Mouse (Mus musculus) liver, embryonic 13.5 days (tissue): ENCODE results near the gene Nolc1. TPM values are rescaled to one million over a fixed set of nuclear protein-coding genes. Genes with fewer than 3 reads are reported as not detected.

Source experiments
- ATAC-seq: fragments of 200-750 bp; cut with Nextera tagmentation; 2 replicates; pipeline ENCODE4 v1.8.0; 2017; ENCODE audit warnings: low read depth, mild to moderate bottlenecking, moderate number of reproducible peaks, moderate library complexity
- DNase-seq: peaks from one replicate; pipeline ENCODE4 v3.0.0; 2022
- H3K27ac ChIP-seq: fragments of 300-500 bp; sonication (generic); 2 replicates; pipeline ENCODE4 v1.5.1; 2015; ENCODE audit warnings: moderate library complexity, mild to moderate bottlenecking, inconsistent platforms
- H3K27me3 ChIP-seq: fragments of 300-500 bp; sonication (generic); 2 replicates; pipeline ENCODE4 v1.6.1; 2015; ENCODE audit warnings: mild to moderate bottlenecking, inconsistent platforms
- H3K36me3 ChIP-seq: fragments of 300-500 bp; sonication (generic); 2 replicates; pipeline ENCODE4 v1.6.1; 2015; ENCODE audit warnings: mild to moderate bottlenecking, inconsistent platforms
- H3K4me1 ChIP-seq: fragments of 300-500 bp; sonication (generic); replicated peaks from 2 replicates; pipeline ENCODE4 v1.6.1; 2015; ENCODE audit warnings: inconsistent platforms
- H3K4me2 ChIP-seq: fragments of 300-500 bp; sonication (generic); 2 replicates; pipeline ENCODE4 v1.6.1; 2015; ENCODE audit warnings: inconsistent platforms, mild to moderate bottlenecking, moderate library complexity
- H3K4me3 ChIP-seq: fragments of 300-500 bp; sonication (generic); replicated peaks from 2 replicates; pipeline ENCODE4 v1.5.1; 2015; ENCODE audit warnings: mild to moderate bottlenecking, inconsistent platforms
- H3K9ac ChIP-seq: fragments of 300-500 bp; sonication (generic); 2 replicates; pipeline ENCODE4 v1.6.1; 2015; ENCODE audit warnings: mild to moderate bottlenecking, inconsistent platforms
- H3K9me3 ChIP-seq: fragments of 300-500 bp; sonication (generic); replicated peaks from 2 replicates; pipeline ENCODE4 v1.6.1; 2016; ENCODE audit warnings: inconsistent platforms
- WGBS: fragments of 180-500 bp; shearing (Covaris S2); methylation state at CpG from one replicate; pipeline ENCODE4 v1.1.7; 2015; ENCODE audit not compliant: insufficient replicate concordance; 5-methylcytosine and 5-hydroxymethylcytosine counted together
- polyA plus RNA-seq: library from polyadenylated mRNA; unstranded; fragments of >200 nt; fragmentation: Nextera tagmentation; extraction: Ambion mirVana; gene quantifications from 2 replicates; pipeline ENCODE4 v1.2.1, GENCODE M21; 2015

Gene Nolc1
- polyA plus RNA-seq, 1 experiment from 2014 or later: 105 TPM

- peak overlapping the region; percentile 94 for H3K4me3 ChIP-seq
- H3K27me3 ChIP-seq: no peaks in the 10 kb centered on the region
- H3K4me2 ChIP-seq: peak overlapping the region; percentile 98
- peak overlapping the region; percentile 94 for H3K27ac ChIP-seq
- peak overlapping the region; percentile 95 for H3K9ac ChIP-seq
- peaks cover 60% of the 10 kb centered on the region for H3K4me1 ChIP-seq
- peak; percentile 69 for DNase-seq
- peaks cover 17% of the 10 kb centered on the region for H3K36me3 ChIP-seq
- WGBS: under 1% methylated on average over 41 of the region's 42 CpGs
- H3K9me3 ChIP-seq: 0 out of 2 replicates have a peak, but pooled peaks cover 4% of the 10 kb centered on the region
- ATAC-seq: peak; percentile 67
These were observed 18.6 kb upstream of the Nolc1 start for GRCm38 (mm10) chr19:46056947-46057607.

GRCm38 (mm10) chr19:46058466-46058865 is 17.2 kb upstream of the Nolc1 start:
- H3K27me3 ChIP-seq: no peaks in the 10 kb centered on the region
- ATAC-seq (no peak), DNase-seq (no peak)
- peaks cover 31% of the 10 kb centered on the region for H3K36me3 ChIP-seq
- H3K4me2 ChIP-seq: peak overlapping the region; percentile 98
- H3K27ac ChIP-seq: peak overlapping the region; percentile 94
- H3K9ac ChIP-seq: peak overlapping the region; percentile 95; the same call in 1 of the 2 replicates
- peak overlapping the region; percentile 94 for H3K4me3 ChIP-seq
- 0 out of 2 replicates have a peak, but pooled peaks cover 4% of the 10 kb centered on the region for H3K9me3 ChIP-seq
- peaks cover 55% of the 10 kb centered on the region for H3K4me1 ChIP-seq
- 66% methylated on average over 7 of the region's 7 CpGs for WGBS

DNA sequence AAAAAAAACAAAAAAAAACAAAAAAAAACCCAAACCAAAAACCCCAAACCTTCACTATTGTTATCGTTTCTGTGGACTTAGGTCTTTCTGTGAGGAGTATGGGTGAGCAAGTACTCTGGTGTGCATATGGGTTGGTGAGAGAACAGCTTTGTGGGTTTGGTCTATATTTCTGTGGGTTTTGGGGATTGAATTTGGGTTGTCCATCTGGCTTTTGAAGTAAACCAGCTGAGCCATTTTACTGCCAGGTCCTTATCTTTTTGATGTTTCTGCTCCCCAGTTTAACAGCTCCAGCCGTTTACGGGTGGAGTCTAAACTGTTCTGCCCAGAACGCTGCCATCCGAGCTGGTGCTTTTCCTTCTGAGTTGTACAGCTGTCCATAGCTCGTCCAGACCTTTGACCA is 14.8 kb upstream of the Nolc1 start:
- 10% methylated on average over 6 of the region's 6 CpGs for WGBS
- Histone ChIP-seq H3K36me3 (peaks cover 54% of the 10 kb centered on the region), H3K4me1 (peaks cover 52% of the 10 kb centered on the region), H3K9me3 (0 out of 2 replicates have a peak, but pooled peaks cover 4% of the 10 kb centered on the region), H3K27ac (peak overlapping the region; percentile 83), H3K4me2 (peak overlapping the region; percentile 61), H3K9ac (peak overlapping the region; percentile 60), H3K4me3 (peak overlapping the region; percentile 29), H3K27me3 (no peaks in the 10 kb centered on the region)
- DNase-seq (no peak), ATAC-seq (no peak)

GRCm38 (mm10) chr19:46068054-46068453 is 7.6 kb upstream of the Nolc1 start:
- H3K27ac ChIP-seq: no peak overlapping the region
- H3K27me3 ChIP-seq: no peaks in the 10 kb centered on the region
- no peak for ATAC-seq
- no peak overlapping the region for H3K9ac ChIP-seq
- no peak overlapping the region for H3K4me3 ChIP-seq
- 80% methylated on average over 10 of the region's 10 CpGs for WGBS
- no peaks in the 10 kb centered on the region for H3K9me3 ChIP-seq
- peaks cover 14% of the 10 kb centered on the region for H3K4me1 ChIP-seq
- H3K36me3 ChIP-seq: peaks cover 99% of the 10 kb centered on the region
- no peak for DNase-seq
- no peak overlapping the region for H3K4me2 ChIP-seq

- no peak for ATAC-seq
- Histone ChIP-seq H3K9ac (peak overlapping the region; percentile 24), H3K36me3 (peaks cover 66% of the 10 kb centered on the region), H3K27me3 (no peaks in the 10 kb centered on the region), H3K4me3 (no peak overlapping the region), H3K4me1 (peaks cover 55% of the 10 kb centered on the region), H3K4me2 (no peak overlapping the region), H3K27ac (peak overlapping the region; percentile 89), H3K9me3 (no peaks in the 10 kb centered on the region)
- no peak for DNase-seq
- WGBS: 71% methylated on average over 7 of the region's 7 CpGs
These were observed 2.4 kb upstream of the Nolc1 start for GRCm38 (mm10) chr19:46073285-46073684.

DNA sequence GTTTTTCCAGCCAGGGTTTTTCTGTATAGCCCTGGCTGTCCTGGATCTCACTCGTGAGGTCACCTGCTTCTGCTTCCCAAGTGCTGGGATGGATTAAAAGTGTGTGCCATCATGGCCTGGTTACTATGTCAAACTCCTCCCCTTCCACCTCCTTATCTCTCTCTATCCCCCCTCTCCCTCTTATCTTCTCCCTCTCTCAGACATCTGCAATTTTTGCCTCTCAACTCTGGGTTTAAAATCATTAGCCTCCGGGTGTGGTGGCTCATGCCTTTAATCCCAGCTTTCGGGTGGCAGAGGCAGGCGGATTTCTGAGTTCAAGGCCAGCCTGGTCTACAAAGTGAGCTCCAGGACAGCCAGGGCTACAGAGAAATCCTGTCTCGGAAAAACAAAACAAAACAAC is 1.4 kb upstream of the Nolc1 start:
- Histone ChIP-seq H3K4me1 (peaks cover 58% of the 10 kb centered on the region), H3K27ac (peak overlapping the region; percentile 89), H3K36me3 (peaks cover 66% of the 10 kb centered on the region), H3K27me3 (no peaks in the 10 kb centered on the region), H3K4me2 (peak overlapping the region; percentile 79; the same call in 1 of the 2 replicates), H3K4me3 (no peak overlapping the region), H3K9me3 (no peaks in the 10 kb centered on the region), H3K9ac (peak overlapping the region; percentile 24)
- no peak for DNase-seq
- ATAC-seq: peak; percentile 33
- 43% methylated on average over 5 of the region's 5 CpGs for WGBS

- H3K27ac ChIP-seq: peak overlapping the region; percentile 29; the same call in 1 of the 2 replicates
- 0 out of 2 replicates have a peak overlapping the region, but pooled peaks have one; percentile 6 for H3K4me3 ChIP-seq
- 70% methylated on average over 3 of the region's 3 CpGs for WGBS
- no peak for ATAC-seq
- DNase-seq: no peak
- H3K4me1 ChIP-seq: peaks cover 42% of the 10 kb centered on the region
- no peak overlapping the region for H3K4me2 ChIP-seq
- H3K27me3 ChIP-seq: no peaks in the 10 kb centered on the region
- H3K9me3 ChIP-seq: no peaks in the 10 kb centered on the region
- H3K9ac ChIP-seq: no peak overlapping the region
- H3K36me3 ChIP-seq: peaks cover 67% of the 10 kb centered on the region
These were observed 2.9 kb downstream of the Nolc1 start for GRCm38 (mm10) chr19:46078535-46078934.

- peaks cover 55% of the 10 kb centered on the region for H3K36me3 ChIP-seq
These were observed 9.5 kb downstream of the Nolc1 start for GRCm38 (mm10) chr19:46085185-46085584.

GRCm38 (mm10) chr19:46086337-46086736 is 10.7 kb downstream of the Nolc1 start:
- Histone ChIP-seq H3K27me3 (no peaks in the 10 kb centered on the region), H3K9me3 (no peaks in the 10 kb centered on the region), H3K9ac (no peak overlapping the region), H3K4me2 (no peak overlapping the region), H3K4me3 (no peak overlapping the region), H3K4me1 (peaks cover 10% of the 10 kb centered on the region; the same call in 1 of the 2 replicates), H3K36me3 (peaks cover 43% of the 10 kb centered on the region), H3K27ac (no peak overlapping the region)
- ATAC-seq (no peak; the same call in 1 of the 2 replicates), DNase-seq (peak; percentile 42)
- 34% methylated on average over 3 of the region's 3 CpGs for WGBS

More at GRCm38 (mm10) chr19:46085185-46085584, 9.5 kb downstream of the Nolc1 start:
- peaks cover 10% of the 10 kb centered on the region; the same call in 1 of the 2 replicates for H3K4me1 ChIP-seq
- 92% methylated on average over 8 of the region's 8 CpGs for WGBS
- H3K27me3 ChIP-seq: no peaks in the 10 kb centered on the region
- ATAC-seq (no peak), DNase-seq (no peak)
- H3K4me3 ChIP-seq: no peak overlapping the region
- H3K4me2 ChIP-seq: no peak overlapping the region
- H3K27ac ChIP-seq: no peak overlapping the region
- H3K9ac ChIP-seq: no peak overlapping the region
- H3K9me3 ChIP-seq: no peaks in the 10 kb centered on the region

DNA sequence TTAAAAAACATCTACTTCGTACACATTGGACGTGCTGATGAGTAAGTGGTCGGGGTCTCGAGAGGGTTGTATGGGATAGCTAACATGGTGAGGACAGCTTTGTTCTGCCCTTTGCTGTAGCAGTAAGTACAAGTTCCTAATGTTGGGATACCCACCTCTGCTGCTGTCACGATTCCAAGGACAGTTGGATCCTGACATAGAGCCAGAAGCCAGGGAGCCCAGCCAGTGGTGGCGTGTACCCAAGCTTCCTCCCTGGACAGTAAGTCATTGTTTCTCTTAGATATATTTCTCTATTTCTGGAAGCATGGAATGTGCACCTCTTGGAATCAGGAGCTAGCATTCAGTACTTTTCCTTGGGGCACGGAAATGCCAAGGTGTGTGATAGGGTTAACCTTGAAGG is 12.2 kb downstream of the Nolc1 start:
- H3K4me3 ChIP-seq: no peak overlapping the region

GRCm38 (mm10) chr19:46091641-46092040 is 16.0 kb downstream of the Nolc1 start:
- DNase-seq (no peak), ATAC-seq (no peak)
- no peak overlapping the region for H3K4me2 ChIP-seq
- 74% methylated on average over 4 of the region's 4 CpGs for WGBS
- no peaks in the 10 kb centered on the region for H3K36me3 ChIP-seq
- H3K27ac ChIP-seq: no peak overlapping the region
- H3K9ac ChIP-seq: no peak overlapping the region
- H3K9me3 ChIP-seq: no peaks in the 10 kb centered on the region; the same call in 1 of the 2 replicates
- no peaks in the 10 kb centered on the region for H3K27me3 ChIP-seq
- peaks cover 10% of the 10 kb centered on the region; the same call in 1 of the 2 replicates for H3K4me1 ChIP-seq
- no peak overlapping the region for H3K4me3 ChIP-seq

More for the DNA sequence above, 12.2 kb downstream of the Nolc1 start:
- H3K9me3 ChIP-seq: no peaks in the 10 kb centered on the region
- H3K9ac ChIP-seq: no peak overlapping the region
- H3K27me3 ChIP-seq: no peaks in the 10 kb centered on the region
- no peak overlapping the region for H3K4me2 ChIP-seq
- no peak for DNase-seq
- H3K27ac ChIP-seq: no peak overlapping the region
- no peak for ATAC-seq
- WGBS: 76% methylated on average over 7 of the region's 7 CpGs
- peaks cover 28% of the 10 kb centered on the region for H3K36me3 ChIP-seq
- peaks cover 10% of the 10 kb centered on the region; the same call in 1 of the 2 replicates for H3K4me1 ChIP-seq
